Mouse (Mus musculus): ENCODE results near the gene Umodl1. TPM values are rescaled to one million over a fixed set of nuclear protein-coding genes. Genes with fewer than 3 reads are reported as not detected.

Umodl1 gene
- polyA plus RNA-seq, 1 experiment, result not detected

DNA sequence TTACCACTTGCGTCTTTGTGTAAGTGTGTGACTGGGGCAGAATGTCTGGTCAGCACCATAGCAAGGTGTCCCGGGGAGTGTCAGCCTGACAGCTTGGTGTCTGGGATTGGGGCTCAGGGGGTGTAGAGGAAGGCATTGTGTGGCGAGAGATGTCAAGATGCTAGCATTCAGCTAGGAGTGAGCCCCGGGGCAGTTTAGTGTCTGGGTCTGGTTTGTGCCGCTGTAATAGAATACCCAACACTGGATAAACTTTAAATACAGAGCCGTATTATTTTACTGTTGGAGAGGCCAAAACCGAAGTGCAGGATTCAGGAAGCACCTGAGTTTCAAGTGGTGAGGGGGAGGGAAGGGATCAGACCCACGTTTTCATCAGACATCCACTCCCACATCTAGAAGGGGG lies 82.9 kb downstream of the Umodl1 start:
- DNase-seq (ENCODE audit: low read depth), result no peak

DNA sequence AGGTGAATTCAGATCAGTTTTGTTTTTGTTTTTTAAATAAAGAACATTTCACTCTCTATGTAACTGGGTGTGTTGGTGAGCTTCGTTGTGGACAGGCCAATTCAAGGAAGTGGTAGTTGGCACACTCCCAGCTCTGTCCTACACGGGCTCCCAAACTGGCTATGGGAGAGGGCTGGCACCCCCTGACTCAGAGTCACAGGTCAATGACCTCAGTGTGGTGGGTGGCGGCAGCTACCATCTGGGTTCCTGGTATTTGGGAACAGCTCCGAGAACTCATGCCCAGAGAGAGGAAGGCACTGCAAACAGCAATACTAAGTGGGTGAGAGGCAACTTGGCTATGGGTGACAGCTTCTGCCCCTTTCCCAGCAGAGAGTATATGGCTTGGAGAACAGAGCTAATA lies 83.9 kb downstream of the Umodl1 start:
- no peak for DNase-seq (ENCODE audit: low read depth)

DNA sequence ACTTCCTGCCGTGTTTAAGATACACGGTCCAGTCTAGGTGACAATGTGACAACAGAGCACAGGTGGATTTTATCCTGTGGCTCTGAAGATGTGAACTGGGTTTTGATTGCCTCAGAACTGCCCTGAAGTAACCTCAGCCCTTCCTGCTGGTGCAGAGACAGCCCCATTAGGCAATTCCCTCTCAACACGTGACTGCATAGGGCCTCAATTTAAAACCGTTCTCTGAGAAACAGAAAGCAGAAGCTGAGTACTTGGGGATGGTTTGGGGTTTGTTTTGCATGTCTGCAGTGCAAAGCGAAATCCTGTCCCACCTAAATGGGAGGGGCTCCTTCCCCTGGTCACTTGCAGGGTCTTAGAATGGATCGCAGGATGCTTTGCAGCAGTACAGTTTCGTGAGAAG lies 85.2 kb downstream of the Umodl1 start:
- DNase-seq (ENCODE audit: low read depth), result no peak

DNA sequence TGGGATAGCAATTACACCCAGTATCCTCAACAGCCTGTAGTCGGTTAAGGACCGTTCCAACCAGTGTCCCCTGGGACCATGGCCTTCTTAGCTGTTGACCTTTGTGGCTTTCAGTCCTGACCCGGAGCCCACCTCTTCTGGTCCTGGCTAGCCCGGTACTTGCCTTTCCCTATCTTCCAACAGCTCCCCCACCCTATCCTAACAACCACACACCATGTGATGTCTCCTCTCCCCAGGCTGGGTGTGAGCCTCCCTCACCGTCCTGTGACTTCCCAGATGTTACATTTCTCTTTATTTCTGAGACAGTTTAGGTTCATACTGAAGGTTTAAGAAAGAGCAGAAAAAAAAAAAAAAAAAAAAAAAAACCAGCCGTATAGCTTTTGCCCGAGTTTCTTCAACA lies 86.0 kb downstream of the Umodl1 start:
- DNase-seq (ENCODE audit: low read depth), result no peak

DNA sequence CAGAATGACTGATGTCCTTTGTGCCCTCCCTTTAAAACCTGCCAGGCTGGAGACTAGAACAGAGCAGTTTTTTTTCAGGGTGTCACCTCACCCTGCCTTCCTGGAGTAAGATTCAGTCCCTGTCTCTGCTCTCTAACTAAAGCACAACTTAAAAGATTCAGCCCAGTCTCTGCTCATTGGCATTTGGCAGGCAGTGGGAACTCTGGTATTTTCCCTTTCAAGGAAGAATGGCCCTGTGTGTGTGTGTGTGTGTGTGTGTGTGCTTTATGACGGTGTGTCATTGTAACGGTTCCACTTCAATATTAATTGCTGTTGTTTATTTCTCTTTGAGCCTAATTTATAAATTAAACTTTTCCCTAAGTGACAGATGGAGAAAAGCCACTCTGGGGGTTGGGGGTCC lies 88.3 kb downstream of the Umodl1 start:
- no peak for DNase-seq (ENCODE audit: low read depth)

DNA sequence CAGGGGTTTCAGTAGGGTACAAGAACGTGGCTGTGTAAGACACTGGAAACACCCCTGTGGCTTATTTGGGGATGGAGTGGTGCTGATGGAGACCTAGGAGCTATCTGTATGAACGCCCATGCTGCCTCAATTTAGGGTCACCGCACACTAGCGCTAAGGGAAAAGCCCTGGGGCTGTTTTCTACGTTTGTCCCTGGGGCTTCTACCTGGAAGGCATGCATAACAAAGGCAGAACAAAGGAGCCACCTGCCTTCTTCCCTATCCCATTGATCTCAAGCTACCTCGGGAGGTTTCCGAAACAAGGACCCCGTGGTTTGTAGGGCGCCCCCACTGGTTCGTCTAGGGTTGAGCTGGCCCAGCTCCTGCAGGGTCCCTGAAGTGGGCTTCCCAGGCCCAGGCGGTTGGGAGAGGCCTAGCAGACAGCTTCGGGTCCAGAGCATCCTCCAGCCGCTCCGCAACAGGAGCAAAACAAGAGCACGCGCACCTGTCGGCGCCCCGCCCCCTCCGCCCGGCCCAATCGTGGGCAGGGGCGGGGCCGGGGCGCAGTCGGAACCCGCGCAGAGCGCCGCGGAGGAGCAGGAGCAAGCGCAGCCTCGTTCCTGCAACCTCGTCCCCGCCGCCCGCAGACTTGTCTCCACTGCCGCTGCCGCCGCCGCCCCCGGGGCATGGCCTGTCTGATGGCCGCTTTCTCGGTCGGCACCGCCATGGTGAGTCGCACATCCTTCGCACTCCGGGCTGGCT lies 102.9 kb downstream of the Umodl1 start, which contains the start of gene Abcg1:
Gene Abcg1, plus strand, starts transcription at position 525 of the 740 bp plus-strand sequence.
- no peak for DNase-seq (ENCODE audit: low read depth)

DNA sequence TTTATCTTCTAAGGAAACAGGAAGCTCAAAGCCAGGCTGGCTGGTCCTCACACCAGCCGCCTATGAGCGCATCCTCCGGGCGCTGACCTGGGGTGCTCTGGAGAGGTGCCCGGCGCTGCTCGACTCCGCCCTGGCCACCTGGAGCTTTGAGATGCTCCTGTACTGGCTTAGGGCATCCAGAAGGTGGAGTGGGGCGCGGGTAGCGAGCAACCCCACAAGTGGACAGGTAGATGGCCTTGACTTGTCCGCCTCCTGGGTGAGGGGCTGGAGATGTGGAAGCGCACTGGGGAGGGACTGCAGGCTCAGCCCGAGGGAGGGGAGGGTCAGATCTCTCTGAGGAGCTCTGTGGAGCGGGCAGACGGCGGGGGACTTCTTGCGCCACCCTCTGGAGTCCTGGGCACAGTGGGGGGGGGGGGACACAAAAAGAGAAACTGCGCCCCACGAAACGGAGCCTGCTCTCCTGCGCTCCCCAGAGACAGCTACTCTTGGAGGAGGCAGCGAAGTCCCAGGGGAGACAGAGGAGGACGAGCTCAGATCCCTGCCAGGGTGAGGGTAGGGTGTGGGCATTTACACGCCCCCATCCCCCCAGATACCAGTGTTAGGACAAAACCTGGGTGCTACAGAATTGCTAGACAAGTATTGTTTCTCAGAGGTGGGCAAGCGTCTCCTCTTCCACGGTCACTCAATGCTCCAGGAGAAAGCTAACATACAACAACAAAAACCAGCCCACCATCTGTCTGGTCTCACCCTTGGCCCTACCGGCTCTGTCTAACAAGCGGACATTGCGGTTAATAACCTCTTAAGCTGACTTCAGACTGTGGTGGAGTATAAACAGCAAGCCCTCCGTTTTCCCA lies 103.7 kb downstream of the Umodl1 start:
- no peak for DNase-seq (ENCODE audit: low read depth)

DNA sequence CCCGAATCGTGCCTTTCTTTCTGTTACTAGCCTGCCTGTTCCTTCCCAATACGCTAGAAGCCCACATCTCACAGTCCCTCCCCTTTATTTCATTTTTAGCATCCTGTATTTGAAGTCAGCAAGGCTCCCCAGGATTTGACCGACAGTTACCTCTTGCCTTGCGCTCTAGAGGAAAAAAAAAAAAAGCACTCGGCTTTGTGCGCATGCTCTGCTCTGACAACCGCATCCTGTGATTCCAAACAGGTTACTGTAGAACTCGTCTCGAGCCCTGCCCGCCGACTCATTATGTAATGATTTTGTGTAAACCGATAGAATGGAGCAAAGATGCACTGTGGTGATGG lies 104.3 kb downstream of the Umodl1 start:
- DNase-seq (ENCODE audit: low read depth), result no peak

DNA sequence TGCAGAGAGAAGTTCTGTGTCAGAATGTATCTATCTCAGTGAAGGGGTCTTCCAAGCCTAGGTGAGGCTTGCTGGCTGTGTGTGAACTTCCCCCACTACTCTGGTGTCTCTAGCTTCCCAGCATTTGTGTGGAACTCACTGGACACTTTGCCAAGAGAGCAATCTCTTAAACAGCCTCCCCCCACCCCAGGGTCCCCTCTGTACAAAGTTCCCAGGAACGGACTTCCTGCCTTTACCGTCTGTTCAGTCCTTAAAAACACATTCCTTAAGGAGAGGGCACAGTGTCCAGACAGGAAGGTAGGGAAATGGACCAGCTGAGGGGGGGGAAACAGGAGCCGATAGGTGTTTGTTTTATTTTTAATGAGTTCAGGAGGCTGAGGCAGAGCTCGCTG lies 105.8 kb downstream of the Umodl1 start:
- no peak for DNase-seq (ENCODE audit: low read depth)

Other genes starting within 250 kb of the Umodl1 start
- gene Glp1r, start 52.8 kb upstream of the Umodl1 start, polyA plus RNA-seq (2012; rRNA removed), result 0.08 and 0.13 TPM in 2 replicates
- gene Abcg1, start 103.0 kb downstream of the Umodl1 start, polyA plus RNA-seq (2012; rRNA removed), result 12.0 and 12.7 TPM in 2 replicates
- gene Tff3, start 175.0 kb downstream of the Umodl1 start, polyA plus RNA-seq (2012; rRNA removed), result 0.84 and 1.3 TPM in 2 replicates
- 0.31 TPM in 1 of 2 replicates, not detected in the other for gene Tff2, start 189.6 kb downstream of the Umodl1 start, polyA plus RNA-seq (2012; rRNA removed)
- 0.18 and 0.33 TPM in 2 replicates for gene Tff1, start 210.6 kb downstream of the Umodl1 start, polyA plus RNA-seq (2012; rRNA removed)
- gene Tmprss3, start 244.3 kb downstream of the Umodl1 start, polyA plus RNA-seq (2012; rRNA removed), result not detected in 2 replicates

Measured in gonadal fat pad, adult 2 months (tissue).